Mouse (Mus musculus) mouse trophoblast stem cell (cell line): Measurements from ENCODE around the gene Olfr1466.

ENCODE experiments used
- in situ Hi-C, 2 experiments: fragments of 300-500 bp; cut with MseI, MboI; formaldehyde crosslinking; loops; 2 replicates in 1 of 2; 3 replicates in 1 of 2; pipeline ENCODE4 v1.15.1; 2025

The Olfr1466 gene

GRCm38 (mm10) chr19:13338562-13338961, at the start of gene Olfr1466:
Gene Olfr1466, plus strand, starts transcription at chr19:13338862.
- in situ Hi-C loops, result no loop called here

DNA sequence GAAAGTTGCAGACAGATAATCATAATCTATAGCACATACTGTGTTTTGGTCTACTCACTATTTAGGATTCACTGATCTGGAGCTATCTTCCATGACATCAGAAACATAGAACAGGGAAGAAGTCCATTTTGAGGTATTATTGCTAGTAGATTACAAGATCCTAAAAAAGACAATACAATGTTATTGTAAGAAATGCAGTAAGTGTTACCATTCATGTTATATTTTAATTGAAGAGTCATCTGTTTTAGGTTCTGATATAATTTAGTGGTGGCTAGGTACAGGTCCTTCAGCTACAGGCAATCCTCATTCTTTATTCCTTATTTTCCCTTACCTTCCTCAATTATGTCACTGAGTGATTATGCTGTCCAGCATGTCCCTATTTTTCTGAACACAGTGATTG, 23.2 kb upstream of the Olfr1466 start, which contains the start of gene Olfr1465:
Olfr1465 (minus strand) TSS at position 101 of the 400 bp plus-strand sequence.
- in situ Hi-C loops, result no loop called here

- in situ Hi-C loops, result no loop called here
Observed at GRCm38 (mm10) chr19:13361936-13362335, 23.3 kb downstream of the Olfr1466 start, which contains the start of gene Olfr1467. Gene Olfr1467, plus strand, starts transcription at chr19:13362236.
